Mouse (Mus musculus): ENCODE results near the gene Uty.

Uty gene

DNA sequence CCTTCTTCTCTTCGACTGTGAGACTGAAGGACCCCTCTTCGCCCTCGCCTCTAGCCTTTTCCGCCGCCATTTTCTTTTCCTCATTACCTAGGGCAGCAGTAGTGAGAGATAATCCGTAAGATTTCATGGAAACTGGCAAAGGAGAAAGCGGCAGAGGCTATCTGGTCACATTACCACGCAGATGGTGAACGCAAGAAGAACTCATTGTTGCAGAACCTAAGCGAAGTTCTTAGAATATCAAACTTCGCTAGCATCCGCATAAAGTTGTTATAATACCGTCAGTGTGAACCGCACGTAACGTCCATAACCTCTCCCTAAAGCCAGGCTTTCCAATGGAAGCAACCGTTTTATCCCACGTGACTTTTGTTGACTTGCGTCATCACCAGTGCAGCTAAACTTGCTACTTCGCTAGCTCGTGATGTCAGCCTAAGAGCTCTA lies at the start of gene Uty:
TSS of gene Uty (minus strand) at position 334 of the 438 bp plus-strand sequence.
- DNase-seq (ENCODE audit: low read depth) = no peak

DNA sequence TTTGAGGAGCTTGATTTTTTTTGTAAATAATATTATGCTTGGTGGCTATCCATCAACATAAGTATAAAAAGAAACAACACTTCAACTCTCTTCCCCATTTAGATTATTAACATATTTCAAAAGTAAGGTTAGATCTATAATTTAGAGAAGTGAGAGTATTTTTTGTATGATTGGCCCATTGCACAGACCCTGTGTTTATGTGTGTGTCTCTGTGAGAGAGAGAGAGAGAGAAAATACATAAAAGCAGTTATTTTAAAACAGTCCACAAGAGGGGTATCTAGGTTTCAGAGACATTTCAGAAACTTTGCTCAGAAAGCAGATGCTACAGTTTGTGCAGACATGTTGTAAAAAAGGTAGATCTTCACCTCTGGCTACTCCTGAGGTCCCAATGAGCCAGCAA lies 48.1 kb upstream of the Uty start:
- no peak for DNase-seq (ENCODE audit: low read depth)

DNA sequence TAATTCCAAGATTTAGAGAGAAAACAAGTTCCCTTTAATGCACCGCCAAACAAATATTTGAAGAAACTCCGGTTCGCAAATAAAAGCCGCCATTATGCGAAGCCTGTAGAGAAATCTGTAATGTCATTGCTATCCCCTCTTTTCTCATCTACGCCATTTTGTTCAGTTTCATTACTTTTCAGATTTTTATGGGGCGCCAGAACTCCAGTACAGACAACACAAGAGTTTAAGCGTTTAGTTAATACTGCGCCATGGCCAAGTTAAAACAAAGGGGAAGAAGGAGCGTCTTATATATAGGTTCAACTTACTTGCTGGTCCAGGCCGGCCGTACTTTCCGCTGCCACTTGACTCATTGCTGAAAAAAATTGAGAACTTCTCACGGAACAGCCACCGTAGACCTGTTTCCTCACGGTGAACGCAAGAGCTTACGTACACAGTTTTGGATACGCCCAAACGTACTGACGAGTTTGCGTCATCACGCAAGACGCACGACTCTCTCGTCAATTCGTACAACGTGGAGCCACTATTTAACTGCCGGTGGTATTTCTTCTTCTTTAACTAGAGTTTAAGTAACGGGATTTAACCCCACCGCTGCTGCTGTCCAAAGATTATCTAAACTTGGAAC lies 40.7 kb upstream of the Uty start, which contains the start of gene Ddx3y:
TSS of gene Ddx3y (minus strand) at position 459 of the 625 bp plus-strand sequence.
- DNase-seq (ENCODE audit: low read depth) = no peak

DNA sequence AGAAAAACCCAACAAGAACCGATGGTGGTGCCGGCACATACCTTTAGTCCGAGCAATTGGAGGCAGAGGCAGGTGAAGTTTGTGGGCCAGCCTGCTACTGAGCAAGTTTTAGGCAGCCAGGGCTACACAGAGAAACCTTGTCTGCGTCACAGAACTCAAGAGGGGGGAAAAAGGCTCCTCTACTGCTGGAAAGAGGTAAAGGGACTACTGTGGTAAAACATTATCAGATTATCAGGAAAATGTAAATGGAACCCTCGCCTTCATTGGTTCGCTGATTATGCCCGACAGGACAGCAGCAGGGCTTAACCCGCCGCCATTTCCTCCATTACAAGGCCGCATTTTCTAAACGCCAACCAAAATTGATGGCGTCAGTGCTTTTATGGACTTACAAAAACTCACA lies 40.2 kb upstream of the Uty start:
- no peak for DNase-seq (ENCODE audit: low read depth)

DNA sequence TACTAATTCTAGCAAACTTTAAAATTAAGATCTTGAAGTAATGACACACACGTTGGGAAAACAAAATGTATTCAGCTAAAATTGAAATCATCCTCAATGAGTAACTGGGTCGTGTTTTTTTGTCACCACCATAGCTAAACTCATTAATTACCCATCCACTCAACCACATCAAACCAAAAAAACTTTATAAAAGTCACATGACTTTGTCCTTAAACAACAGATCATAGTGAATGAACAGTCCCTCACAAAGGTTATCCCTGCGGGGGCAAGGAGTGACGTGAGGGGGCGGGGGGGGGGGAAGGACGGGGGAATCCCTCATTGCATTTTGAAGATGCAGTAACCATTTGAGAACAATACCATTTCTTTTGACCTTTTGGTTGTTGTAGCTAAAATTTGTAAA lies 558 bp upstream of the Uty start:
- DNase-seq (ENCODE audit: low read depth) = no peak

DNA sequence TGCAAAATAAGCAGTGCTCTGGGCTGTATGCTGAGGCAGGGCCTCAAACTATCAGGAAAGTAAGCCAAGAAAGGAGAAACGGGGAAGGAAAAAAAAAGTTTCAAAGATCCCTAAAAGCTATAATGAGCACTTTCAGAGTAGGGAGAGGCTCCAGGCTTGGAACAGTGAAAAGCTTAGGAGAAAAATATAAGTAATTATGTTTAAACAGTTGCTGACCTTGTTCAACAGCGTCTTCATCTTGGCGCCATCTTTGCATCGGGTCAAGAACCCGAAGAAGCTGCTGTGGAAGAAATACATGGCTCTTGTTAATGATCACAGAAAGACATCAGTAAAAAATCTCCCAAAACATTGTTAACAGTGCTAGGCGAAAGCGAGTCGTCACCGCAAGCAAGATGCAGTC lies 619 bp downstream of the Uty start:
- DNase-seq (ENCODE audit: low read depth) = no peak

DNA sequence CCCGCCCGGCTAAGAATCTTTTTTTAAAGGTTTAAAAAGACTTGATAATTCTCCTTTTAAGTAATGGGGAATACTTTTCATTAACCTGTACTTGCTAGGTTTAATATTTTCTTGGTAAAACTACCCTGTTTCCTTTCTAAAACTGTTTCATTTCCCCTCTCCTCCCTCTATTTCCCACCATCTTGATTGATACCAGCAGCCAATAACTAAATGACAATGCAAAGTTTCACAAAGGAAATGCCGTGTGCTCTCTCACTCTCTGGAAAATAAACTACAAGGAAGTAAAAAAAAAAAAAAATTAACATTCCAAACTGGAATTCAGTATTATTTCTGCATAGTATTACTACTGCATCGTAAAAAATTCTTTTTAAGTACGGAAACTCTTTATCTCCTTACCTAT lies 1.1 kb downstream of the Uty start:
- no peak for DNase-seq (ENCODE audit: low read depth)

DNA sequence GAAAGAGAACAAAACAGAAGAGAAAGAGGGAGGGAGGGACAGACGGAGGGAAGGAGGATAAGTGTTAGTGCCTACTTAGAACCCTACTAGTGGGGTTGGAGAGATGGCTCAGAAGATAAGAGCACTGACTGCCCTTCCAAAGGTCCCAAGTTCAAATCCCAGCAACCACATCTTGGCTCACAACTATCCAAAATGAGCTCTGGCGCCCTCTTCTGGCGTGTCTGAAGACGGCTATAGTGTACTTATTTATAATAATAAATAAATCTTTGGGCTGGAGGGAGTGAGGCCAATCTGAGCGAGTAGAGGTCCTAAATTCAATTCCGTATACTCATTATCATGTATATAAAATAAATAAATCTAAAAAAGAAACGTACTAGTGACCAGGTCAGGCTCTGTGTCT lies 25.6 kb downstream of the Uty start:
- no peak for DNase-seq (ENCODE audit: low read depth)

DNA sequence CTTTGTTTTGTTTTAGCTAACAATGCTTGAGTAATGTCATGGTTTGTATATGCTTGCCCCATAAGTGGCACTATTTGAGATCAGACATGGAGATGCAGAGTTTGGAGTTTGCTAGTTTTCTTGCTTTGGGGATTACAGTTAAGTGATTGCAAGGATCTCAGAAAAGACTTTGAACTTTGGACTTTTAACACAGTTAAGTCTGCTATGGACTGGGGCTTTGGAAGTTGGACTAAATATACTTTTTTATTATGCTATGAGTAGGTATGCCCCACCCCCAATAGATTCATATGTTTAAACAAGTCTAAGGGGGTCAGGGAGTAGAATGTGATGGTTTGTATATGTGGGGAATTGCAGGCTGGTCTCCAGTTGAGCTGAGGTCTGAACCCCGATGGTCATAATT lies 67.1 kb downstream of the Uty start:
- DNase-seq (ENCODE audit: low read depth) = no peak

DNA sequence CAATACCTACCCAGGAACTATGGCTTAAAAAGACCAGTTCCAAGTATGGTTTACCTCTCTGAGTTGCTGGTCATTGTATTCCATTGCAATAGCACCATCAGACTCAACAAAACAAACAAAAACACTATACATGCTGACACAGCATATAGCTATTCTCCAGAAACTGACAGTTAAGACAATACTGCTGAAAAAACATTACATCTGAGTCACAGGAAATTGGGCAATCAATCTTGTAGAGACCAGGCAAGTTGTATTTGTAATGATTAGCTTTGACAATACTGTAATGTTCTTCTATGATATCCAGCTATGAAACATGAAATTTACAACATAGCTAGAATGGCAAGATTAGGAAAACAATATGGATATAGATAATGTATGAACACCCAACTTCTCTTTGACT lies 82.5 kb downstream of the Uty start:
- no peak for DNase-seq (ENCODE audit: low read depth)

DNA sequence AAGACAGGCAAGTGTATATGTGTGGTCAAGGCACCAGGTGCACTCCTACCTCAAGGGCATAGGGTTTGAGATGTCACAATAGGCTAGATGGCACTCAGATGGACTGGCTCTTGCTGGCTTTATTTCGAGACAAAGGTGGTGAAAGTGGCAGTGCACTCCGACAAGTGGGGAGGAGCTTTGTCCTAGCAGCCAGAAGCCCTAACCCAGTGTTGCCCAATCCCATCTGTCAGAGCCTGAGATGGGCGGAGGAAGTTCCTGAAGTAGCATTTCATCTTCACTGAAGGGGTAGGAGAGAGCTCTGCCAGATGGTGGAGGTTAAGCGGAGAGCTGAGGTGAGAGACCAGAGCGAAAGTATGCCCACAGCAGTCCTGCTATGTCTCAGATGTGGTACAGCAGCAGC lies 129.4 kb downstream of the Uty start:
- DNase-seq (ENCODE audit: low read depth) = no peak

DNA sequence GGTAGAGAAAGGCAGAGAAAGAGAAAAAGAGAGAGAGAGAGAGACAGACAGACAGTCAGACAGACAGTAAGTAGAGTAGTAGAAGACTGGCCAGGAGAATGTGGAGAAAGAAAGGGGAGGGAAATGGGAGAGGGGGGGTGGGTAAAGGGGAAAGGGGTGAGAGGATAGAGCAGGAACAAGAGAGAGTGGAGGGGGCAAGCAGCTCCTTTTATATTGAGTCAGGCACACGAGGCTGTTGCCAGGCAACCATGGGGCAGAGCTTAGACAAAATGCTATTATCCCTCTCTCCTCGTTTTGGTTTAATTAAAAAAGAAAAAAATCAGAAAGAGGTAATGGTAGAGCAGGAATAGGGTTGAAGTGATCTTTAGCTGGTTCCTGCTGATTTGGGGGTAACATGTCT lies 131.5 kb downstream of the Uty start:
- no peak for DNase-seq (ENCODE audit: low read depth)
